Mouse (Mus musculus): ENCODE results near the gene Pirb. TPM values are rescaled to one million over a fixed set of nuclear protein-coding genes. Genes with fewer than 3 reads are reported as not detected.
A peak's percentile ranks its signal among the peaks of the same experiment; 100 is the strongest.
"Not testable (repeated sequence)": the region's sequence is repeated elsewhere in the genome, so short reads cannot be mapped to it uniquely, and the experiment has no call there.

Pirb gene
- total RNA-seq (2015; ENCODE audit: low replicate concordance) (27.7 and 27.8 TPM in 2 replicates), total RNA-seq (2017; ENCODE audit: low replicate concordance) (4.8 and 6.4 TPM in 2 replicates)

GRCm38 (mm10) chr7:3720268-3720667 is at the start of gene Pirb:
Gene Pirb (minus strand): TSS chr7:3720391.
- ATAC-seq (replicated peaks; ENCODE audit: low FRiP score, poor library complexity, severe bottlenecking): not testable (repeated sequence)

- ATAC-seq (replicated peaks; ENCODE audit: low FRiP score, poor library complexity, severe bottlenecking): not testable (repeated sequence)
Measured at GRCm38 (mm10) chr7:3732675-3733074, 12.5 kb upstream of the Pirb start.

DNA sequence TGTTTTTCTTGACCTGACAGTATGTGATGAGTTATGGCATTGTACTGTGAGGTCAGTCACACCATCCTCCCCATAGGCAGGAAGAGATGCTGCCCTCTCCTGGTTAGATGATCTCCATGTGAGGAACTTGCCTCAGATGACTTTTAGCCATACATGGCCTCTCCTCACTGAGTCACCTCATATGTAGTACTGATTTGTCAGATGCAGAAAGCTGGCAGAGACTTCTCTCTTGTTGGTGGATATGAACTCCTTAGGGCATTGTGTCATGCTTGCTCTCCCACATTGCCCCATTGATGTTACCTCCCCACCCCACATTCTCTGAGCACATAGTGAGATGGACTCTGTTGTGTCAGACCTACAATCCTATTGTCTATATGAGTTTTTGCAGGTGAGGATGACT is 5.3 kb upstream of the Pirb start:
- ATAC-seq (replicated peaks; ENCODE audit: low FRiP score, poor library complexity, severe bottlenecking): not testable (repeated sequence)

DNA sequence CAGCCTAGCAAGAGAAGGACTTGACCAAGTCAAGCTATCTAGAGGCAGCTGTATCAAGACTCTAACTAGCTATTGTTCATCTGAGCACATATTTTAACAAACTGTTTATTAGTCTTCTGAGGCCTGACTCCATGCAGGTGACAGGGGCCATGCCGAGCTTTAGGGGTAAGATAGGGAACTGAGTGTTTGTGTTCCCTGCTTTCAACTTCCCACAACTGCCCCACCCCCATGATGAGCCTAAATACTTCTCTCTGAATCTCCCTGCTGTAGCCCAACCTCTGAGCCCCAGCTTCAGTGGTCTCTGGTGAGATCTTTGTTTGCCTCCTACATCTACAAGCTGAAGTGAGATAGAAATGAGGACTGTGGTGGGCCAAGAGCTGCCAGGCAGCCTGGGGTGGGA is 4.9 kb downstream of the Pirb start:
- ATAC-seq (replicated peaks; ENCODE audit: low FRiP score, poor library complexity, severe bottlenecking): no peak

- ATAC-seq (replicated peaks; ENCODE audit: low FRiP score, poor library complexity, severe bottlenecking): no peak
Measured at GRCm38 (mm10) chr7:3712264-3712942, 7.8 kb downstream of the Pirb start.

GRCm38 (mm10) chr7:3709000-3709399 is 11.2 kb downstream of the Pirb start:
- ATAC-seq (replicated peaks; ENCODE audit: low FRiP score, poor library complexity, severe bottlenecking): no peak

DNA sequence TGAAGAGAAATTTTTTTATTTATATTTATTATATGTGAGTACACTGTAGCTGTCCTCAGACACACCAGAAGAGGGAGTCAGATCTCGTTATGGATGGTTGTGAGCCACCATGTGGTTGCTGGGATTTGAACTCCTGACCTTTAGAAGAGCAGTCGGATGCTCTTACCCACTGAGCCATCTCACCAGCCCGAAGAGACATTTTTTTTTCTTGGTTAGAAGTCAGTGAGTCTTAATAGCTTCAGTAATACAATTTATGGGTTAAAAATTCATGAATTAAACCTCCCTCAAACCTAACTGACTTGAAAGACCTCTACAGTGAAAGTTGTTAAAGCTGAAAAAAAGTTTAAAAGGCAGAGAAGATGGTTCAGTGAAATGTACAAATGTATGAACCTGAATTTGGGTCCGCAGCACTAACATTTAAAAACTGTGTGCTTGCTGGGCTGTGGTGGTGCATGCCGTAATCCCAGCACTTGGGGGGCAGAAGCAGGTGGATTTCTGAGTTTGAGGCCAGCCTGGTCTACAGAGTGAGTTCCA is 11.7 kb downstream of the Pirb start:
- not testable (repeated sequence) for ATAC-seq (replicated peaks; ENCODE audit: low FRiP score, poor library complexity, severe bottlenecking)

GRCm38 (mm10) chr7:3707568-3708413 is 12.4 kb downstream of the Pirb start:
- ATAC-seq (replicated peaks; ENCODE audit: low FRiP score, poor library complexity, severe bottlenecking): no peak

DNA sequence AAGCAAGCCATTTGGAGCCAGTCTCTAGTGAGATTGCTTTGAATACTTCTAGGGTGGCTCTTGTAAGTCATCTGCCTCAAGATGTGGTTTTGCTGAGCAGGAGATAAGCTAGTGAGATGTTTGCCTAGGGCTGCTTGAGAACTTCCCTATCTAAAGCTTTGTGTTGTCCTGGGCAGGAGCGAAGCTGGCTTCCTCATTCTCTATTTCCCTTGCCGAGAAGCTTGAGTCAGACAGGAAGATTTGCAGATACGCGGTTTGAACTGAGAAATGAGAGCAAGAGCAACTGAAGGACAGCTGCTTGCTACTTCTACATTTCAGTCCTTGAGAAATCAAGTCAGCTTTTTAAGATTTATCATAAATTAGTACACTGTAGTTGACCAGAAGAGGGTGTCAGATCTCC is 13.2 kb downstream of the Pirb start:
- ATAC-seq (replicated peaks; ENCODE audit: low FRiP score, poor library complexity, severe bottlenecking): no peak

GRCm38 (mm10) chr7:3706343-3706934 is 13.8 kb downstream of the Pirb start:
- ATAC-seq (replicated peaks; ENCODE audit: low FRiP score, poor library complexity, severe bottlenecking): no peak

GRCm38 (mm10) chr7:3705911-3706310 is 14.3 kb downstream of the Pirb start:
- no peak for ATAC-seq (replicated peaks; ENCODE audit: low FRiP score, poor library complexity, severe bottlenecking)

GRCm38 (mm10) chr7:3705461-3705860 is 14.7 kb downstream of the Pirb start:
- ATAC-seq (replicated peaks; ENCODE audit: low FRiP score, poor library complexity, severe bottlenecking): not testable (repeated sequence)

DNA sequence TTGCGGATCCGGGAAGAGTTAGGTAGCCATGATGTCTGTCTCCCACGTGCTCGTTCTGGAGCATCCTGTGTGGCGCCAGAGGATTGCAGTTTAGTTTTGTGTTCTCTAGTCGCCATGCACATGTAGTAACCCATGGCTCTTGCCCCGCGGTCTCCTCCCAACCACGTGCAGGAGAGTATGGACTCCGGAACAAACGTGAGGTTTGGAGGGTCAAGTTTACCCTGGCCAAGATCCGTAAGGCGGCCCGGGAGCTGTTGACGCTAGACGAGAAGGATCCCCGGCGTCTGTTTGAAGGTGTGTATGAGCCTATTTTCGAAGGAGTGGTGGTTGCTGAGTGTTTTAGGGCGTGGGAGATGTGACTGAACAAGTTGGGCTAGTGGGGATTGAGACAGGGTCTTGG is 15.7 kb downstream of the Pirb start:
- peak; percentile 35 for ATAC-seq (replicated peaks; ENCODE audit: low FRiP score, poor library complexity, severe bottlenecking)

DNA sequence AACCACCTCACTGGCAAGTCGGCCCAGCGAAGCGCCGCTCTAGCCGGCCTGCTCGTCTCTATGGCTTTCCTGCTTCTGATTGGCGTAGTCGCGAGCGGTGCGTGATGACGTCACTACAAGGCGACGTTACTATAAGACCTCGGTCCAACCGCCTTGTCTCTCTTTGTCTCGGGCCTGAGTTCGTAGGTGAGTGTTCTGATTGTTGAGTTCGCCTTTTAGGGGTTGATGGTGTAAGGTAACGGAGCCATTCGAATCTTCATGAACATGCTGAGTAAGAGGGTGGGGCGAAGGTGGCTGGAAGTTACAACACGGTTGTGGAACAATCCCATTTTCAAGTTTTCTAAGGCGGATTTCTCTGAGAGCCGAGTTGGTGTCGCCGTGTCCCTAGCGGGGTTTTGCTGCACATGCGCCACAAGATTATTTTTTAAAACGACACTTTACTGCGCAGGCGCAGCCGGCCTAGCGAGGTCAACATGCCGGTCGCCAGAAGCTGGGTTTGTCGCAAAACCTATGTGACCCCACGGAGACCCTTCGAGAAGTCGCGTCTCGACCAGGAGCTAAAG is 16.2 kb downstream of the Pirb start, which contains the start of gene Rps9:
TSS of gene Rps9 (plus strand) at position 115 of the 563 bp plus-strand sequence.
- peak; percentile 97 for ATAC-seq (replicated peaks; ENCODE audit: low FRiP score, poor library complexity, severe bottlenecking)

GRCm38 (mm10) chr7:3703148-3703878 is 16.9 kb downstream of the Pirb start:
- peak; percentile 37 for ATAC-seq (replicated peaks; ENCODE audit: low FRiP score, poor library complexity, severe bottlenecking)

DNA sequence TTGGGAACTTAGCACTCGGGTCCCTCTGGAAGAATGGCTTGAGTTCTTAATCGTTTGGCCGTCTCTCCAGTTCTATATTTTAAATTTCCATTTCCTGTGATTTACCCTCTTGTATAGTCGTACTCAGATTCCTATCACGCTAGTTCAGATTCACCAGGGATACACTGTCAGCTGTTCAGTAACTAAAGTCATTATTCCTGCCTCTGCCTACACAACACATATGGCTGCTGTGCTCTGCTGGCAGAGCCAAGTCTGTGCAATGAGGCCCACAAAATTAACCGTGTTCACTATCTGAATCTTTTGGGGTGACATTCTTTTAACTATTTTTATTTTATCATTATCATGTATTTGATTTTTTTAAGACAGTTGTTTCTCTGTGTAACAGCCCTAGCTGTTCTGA is 21.7 kb downstream of the Pirb start:
- no peak for ATAC-seq (replicated peaks; ENCODE audit: low FRiP score, poor library complexity, severe bottlenecking)

GRCm38 (mm10) chr7:3694949-3695305 is 25.3 kb downstream of the Pirb start:
- ATAC-seq (replicated peaks; ENCODE audit: low FRiP score, poor library complexity, severe bottlenecking): not testable (repeated sequence)

GRCm38 (mm10) chr7:3694076-3694948 is 25.9 kb downstream of the Pirb start:
- no peak for ATAC-seq (replicated peaks; ENCODE audit: low FRiP score, poor library complexity, severe bottlenecking)

DNA sequence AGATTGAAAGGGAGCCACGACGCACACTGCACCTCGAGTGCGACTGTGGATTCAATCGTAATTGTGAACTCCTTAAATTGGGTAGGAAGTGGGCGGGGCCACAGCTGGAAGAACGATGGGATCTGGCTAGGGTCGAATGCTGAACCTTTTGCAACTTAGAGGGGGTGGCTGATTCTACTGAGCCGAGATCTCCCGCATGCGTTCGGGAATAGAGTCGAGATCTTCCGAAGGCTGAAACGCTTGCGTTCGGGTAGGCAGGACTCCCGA is 26.4 kb downstream of the Pirb start:
- ATAC-seq (replicated peaks; ENCODE audit: low FRiP score, poor library complexity, severe bottlenecking): no peak

All from erythroid progenitor cell, adult 5-6 weeks (primary cell).